Mouse (Mus musculus) liver, adult (tissue): Measurements from ENCODE around the gene Rab3gap1.

Experiments
- GATA4 ChIP-seq: IDR thresholded peaks from 2 replicates; pipeline ENCODE4 v1.6.1; 2014; ENCODE audit warnings: mild to moderate bottlenecking, low read length; ENCODE audit not compliant: insufficient replicate concordance

Gene Rab3gap1

GRCm38 (mm10) chr1:127954800-127955199, 86.2 kb downstream of the Rab3gap1 start:
- no peak for TF ChIP-seq GATA4

- TF ChIP-seq GATA4 = no peak
Measured at GRCm38 (mm10) chr1:127956524-127956923, 88.0 kb downstream of the Rab3gap1 start.

DNA sequence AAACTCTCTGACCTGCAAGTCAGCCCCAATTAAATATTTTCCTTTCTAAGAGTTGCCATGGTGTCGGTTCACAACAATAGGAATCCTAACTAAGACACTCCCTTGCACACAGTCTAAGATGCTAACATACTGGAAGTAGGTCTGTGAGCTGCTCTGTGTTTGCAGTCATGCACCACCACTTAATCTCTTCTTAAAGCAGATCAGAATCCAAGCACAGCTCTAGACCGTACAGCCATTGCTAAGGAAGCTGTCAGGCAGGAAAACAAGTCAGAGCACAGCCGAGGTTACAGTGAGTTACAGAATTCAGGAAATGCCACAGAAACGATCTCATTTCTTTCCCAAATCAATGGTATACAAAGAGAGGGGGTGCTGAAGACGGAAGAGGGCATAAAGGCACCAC, 90.2 kb downstream of the Rab3gap1 start:
- no peak for TF ChIP-seq GATA4

GRCm38 (mm10) chr1:127959312-127959718, 90.7 kb downstream of the Rab3gap1 start:
- no peak for TF ChIP-seq GATA4

DNA sequence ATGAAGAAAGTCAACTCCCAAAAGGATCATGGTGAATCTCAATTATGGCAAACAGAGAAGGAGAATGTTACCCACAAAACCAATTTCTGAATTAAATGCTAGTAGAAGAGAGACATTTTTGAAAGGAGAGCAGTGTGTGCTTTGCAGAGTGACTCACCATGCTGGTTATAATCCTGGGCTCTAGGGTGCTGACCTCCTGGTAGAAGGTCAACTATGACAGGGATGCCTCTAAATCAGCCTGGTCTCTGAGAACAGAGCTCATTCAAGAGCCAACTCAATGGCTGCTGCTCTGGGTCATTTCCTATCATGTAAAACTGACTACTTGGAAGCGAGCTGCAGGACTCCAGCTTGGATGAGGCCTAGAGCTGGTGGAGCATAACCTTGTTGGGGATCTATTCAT, 92.6 kb downstream of the Rab3gap1 start:
- TF ChIP-seq GATA4 = no peak

DNA sequence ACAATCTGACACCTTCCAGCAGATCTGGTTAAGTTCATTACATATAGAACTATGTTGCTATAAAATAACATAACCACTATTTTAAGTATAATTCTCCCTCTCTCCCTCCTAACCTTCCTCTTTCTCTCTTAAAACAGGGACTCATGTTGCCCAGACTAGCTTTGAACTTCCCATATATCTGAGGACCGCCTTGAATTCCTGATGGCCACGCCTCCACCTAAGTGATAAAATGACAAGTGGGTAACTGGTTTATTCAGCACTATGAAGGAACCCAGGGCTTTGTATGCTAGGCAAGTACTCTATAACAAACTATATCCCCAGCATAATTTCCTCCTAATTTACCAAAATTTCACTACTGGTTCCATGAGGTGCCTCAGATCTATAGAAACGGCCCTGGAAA, 94.8 kb downstream of the Rab3gap1 start:
- no peak for TF ChIP-seq GATA4

GRCm38 (mm10) chr1:127970870-127971269, 102.3 kb downstream of the Rab3gap1 start:
- TF ChIP-seq GATA4 = no peak

DNA sequence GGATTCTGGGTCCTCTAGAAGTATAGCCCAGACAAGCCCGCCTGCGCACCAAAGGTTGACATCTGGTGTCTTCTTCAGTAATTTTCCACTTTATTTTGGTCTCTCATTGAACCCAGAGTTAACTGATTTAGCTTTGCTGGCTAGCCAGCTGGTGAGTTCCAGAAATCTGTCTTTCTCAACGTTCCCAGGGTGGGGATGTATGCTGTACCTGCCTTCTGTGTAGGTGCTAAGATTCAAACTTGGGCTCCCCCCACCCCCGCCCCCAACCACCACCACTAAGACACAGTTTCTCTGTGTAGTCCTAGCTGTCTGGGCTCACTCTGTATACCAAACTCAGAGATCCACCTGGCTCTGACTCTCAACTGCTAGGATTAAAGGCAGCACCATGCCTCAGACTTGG, 105.5 kb downstream of the Rab3gap1 start:
- no peak for TF ChIP-seq GATA4

GRCm38 (mm10) chr1:127975676-127976075, 107.1 kb downstream of the Rab3gap1 start:
- no peak for TF ChIP-seq GATA4

DNA sequence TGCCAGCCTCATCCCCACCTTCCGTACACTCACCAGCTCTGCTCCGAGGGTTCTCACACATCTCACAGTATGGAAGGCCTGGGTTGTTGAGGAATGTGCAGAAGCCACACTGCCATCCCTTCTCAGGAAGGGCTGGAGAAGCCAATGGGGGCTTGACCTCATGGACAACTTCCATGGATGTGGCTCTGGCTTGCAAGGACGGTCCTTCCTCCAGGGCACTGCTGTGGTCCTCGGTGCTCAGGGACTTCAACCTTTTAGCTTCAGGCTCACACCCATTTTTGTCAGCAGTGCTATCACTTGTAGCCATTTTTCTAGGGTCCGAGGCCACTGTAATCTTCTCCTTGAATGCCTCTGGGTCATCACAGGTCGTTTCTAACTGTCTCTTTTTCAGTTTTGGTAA, 107.5 kb downstream of the Rab3gap1 start:
- no peak for TF ChIP-seq GATA4

- no peak for TF ChIP-seq GATA4
Measured at GRCm38 (mm10) chr1:127978125-127978524, 109.6 kb downstream of the Rab3gap1 start.

DNA sequence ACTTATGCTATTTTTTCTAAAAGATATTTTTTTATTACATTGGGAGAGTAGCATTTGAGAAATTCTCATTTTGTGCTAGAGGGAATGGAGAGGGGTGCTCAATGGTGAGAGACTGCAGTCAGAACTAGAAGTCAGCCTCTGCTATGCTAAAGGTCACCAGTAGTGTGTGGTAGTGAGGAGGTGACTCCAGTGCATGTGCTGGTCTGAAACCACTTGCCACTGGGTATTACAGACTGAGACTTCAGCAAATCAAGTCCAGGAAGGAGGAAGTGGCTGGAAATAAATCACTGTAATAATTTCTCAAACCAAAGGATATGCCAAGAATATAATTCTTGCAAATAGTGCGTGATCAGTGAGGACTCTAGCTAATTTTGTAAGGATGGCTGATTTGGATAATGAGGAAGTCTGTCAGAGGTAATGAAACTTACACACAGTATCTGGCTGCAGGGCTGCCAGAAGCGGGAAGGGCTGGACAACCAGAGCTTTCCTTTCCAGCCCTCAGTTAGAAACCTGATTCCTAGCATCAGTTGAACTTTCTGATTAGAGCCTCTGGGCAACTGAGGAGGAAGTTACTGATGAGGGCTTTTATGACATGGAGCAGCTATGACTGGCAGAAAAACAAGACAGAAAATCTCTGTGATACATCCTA, 112.5 kb downstream of the Rab3gap1 start:
- TF ChIP-seq GATA4 = no peak

GRCm38 (mm10) chr1:127982268-127982667, 113.7 kb downstream of the Rab3gap1 start:
- TF ChIP-seq GATA4 = no peak

- no peak for TF ChIP-seq GATA4
Measured at GRCm38 (mm10) chr1:127983274-127983993, 114.9 kb downstream of the Rab3gap1 start.

DNA sequence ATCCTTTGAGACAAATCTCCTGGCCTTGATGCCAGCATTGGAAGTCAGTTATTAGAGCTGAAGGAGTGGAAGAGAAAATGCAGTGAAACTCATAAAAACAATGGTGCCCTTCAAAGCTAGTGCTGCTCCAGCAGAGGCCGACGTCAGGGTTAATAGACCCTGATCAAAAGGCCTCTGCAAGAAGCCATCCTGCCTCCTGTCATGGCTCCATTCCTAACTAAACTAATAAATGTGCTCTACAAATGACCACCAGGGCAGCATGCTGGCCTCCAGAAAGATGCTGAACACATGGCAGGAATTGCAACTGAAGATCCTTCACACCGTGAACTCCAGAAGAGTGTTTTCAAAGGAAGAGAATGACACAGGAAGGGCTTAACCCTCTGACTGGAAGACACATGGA, 116.8 kb downstream of the Rab3gap1 start:
- no peak for TF ChIP-seq GATA4

- no peak for TF ChIP-seq GATA4
Measured at GRCm38 (mm10) chr1:127988246-127988645, 119.7 kb downstream of the Rab3gap1 start.

DNA sequence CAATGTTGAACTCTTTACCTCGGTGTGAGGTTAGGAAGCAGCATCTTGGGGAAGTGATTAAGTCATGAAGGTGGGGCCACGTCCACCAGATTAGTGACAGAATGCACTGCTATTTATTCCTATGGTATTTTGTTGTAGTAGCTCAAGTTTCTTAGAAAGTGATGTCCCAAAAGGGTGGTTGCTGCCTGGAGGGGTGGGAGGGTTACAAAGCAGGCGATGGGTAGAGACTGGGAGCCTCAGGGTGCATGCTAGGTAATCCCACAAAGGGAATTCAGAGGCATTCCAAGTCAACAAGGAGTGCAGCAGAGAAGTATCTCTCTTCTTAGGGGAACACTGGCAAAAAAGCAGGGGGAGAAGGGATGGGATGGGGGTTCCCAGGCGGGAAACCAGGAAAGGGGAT, 120.8 kb downstream of the Rab3gap1 start:
- no peak for TF ChIP-seq GATA4
